Mouse (Mus musculus): ENCODE data around the gene Pycr1.

Pycr1 gene

GRCm38 (mm10) chr11:120626785-120627467 is 16.6 kb downstream of the Pycr1 start:
- no peak for DNase-seq

- DNase-seq = no peak
Measured at GRCm38 (mm10) chr11:120625152-120625775, 18.3 kb downstream of the Pycr1 start, which contains the start of gene Sirt7. Gene Sirt7 (minus strand): TSS chr11:120625240.

- peak; percentile 84 for DNase-seq
Measured at GRCm38 (mm10) chr11:120624680-120625111, 18.9 kb downstream of the Pycr1 start.

- DNase-seq = no peak
Measured at GRCm38 (mm10) chr11:120623961-120624679, 19.4 kb downstream of the Pycr1 start.

GRCm38 (mm10) chr11:120622805-120623204 is 20.8 kb downstream of the Pycr1 start:
- DNase-seq = no peak

GRCm38 (mm10) chr11:120620195-120620594 is 23.4 kb downstream of the Pycr1 start:
- no peak for DNase-seq

GRCm38 (mm10) chr11:120618619-120619535 is 24.7 kb downstream of the Pycr1 start:
- DNase-seq = no peak

GRCm38 (mm10) chr11:120617519-120618112 is 26.0 kb downstream of the Pycr1 start, which contains the start of gene Pcyt2:
Gene Pcyt2 (minus strand): TSS chr11:120617936.
- DNase-seq = peak; percentile 92

- no peak for DNase-seq
Measured at GRCm38 (mm10) chr11:120616617-120617294, 26.8 kb downstream of the Pycr1 start.

- no peak for DNase-seq
Measured at GRCm38 (mm10) chr11:120615606-120616203, 27.9 kb downstream of the Pycr1 start.

- no peak for DNase-seq
Measured at GRCm38 (mm10) chr11:120615167-120615566, 28.4 kb downstream of the Pycr1 start.

GRCm38 (mm10) chr11:120613976-120614375 is 29.6 kb downstream of the Pycr1 start:
- no peak for DNase-seq

GRCm38 (mm10) chr11:120613481-120613972 is 30.0 kb downstream of the Pycr1 start:
- no peak for DNase-seq

GRCm38 (mm10) chr11:120612763-120613162 is 30.8 kb downstream of the Pycr1 start:
- DNase-seq = no peak

GRCm38 (mm10) chr11:120610477-120611046 is 33.0 kb downstream of the Pycr1 start:
- no peak for DNase-seq

- DNase-seq = peak; percentile 11
Measured at GRCm38 (mm10) chr11:120609250-120609649, 34.3 kb downstream of the Pycr1 start.

GRCm38 (mm10) chr11:120608241-120609034 is 35.1 kb downstream of the Pycr1 start, which contains the start of gene Npb:
Gene Npb (plus strand): TSS chr11:120608477.
- no peak for DNase-seq

- DNase-seq = no peak
Measured at GRCm38 (mm10) chr11:120606764-120607163, 36.8 kb downstream of the Pycr1 start.

- DNase-seq = no peak
Measured at GRCm38 (mm10) chr11:120605667-120606066, 37.9 kb downstream of the Pycr1 start.

GRCm38 (mm10) chr11:120603545-120603944 is 40.0 kb downstream of the Pycr1 start:
- DNase-seq = no peak

Data from layer of hippocampus, adult 9-11 months (tissue).